Mouse (Mus musculus): ENCODE data around the gene Olfr837. TPM values are rescaled to one million over a fixed set of nuclear protein-coding genes. Genes with fewer than 3 reads are reported as not detected.

Olfr837 gene
- not detected in 4 replicates for total RNA-seq (2023; ENCODE audit: inconsistent age)

DNA sequence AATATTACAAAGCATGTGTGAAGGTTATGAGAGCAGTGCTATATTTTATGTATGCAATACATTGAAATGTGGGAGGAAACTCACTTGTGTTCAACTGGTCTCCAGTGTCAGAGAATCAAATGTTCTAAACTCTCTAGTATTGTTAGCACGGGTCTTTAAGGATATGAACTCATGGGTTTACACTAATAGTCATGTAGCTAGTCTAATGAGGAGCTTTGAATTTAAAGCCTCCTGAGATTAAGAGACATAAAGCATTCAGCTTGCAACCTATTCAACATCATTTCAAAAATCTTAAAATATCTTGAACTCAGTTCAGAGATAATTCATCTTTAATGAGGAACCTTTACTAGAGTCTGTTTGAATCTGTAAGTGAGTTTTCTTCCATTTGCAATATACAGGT lies at the start of gene Olfr837:
Gene Olfr837, plus strand, starts transcription at position 301 of the 400 bp plus-strand sequence.

DNA sequence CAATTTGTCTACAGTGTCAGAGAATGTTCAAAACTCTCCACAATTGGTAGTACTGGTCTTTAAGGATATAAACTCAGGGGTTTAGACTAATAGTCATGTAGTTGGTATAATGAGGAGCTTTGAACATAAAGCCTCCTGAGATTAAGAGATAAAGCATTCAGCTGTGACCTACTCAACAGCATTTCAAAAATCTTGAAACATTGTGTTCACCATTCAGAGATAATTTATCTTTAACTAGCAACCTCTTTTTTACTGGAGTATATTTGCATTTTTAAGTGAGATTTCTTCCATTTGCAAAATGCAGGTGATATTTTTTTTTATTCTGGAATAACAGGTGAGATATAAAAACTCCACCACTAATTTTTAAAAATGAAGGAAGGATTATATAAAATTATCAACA lies 16.0 kb upstream of the Olfr837 start, which contains the start of gene Olfr836:
Gene Olfr836, plus strand, starts transcription at position 301 of the 400 bp plus-strand sequence.

DNA sequence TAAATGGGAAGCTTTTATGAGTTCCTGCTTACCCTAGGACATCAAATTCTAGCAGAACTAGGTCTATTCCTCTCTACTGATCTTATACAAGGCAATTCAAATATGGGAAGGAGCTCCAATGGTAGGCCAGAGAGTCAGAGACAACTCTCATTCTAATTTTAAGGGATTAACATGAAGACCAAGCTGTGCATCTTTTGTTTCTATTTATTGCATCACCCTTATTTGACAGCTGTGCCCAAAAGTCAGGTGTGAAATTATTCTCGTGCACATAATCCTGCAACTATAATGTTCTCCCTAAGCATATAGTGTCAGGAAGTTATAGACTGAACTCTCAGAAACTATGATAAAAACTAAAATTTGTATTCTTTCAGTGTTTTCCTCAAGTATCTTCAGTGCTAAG lies 41.1 kb downstream of the Olfr837 start, which contains the start of gene Olfr839-ps1:
Gene Olfr839-ps1, minus strand, starts transcription at position 101 of the 400 bp plus-strand sequence.

Other genes with a start within 250 kb of the Olfr837 start
- gene Olfr832, start 199.2 kb upstream of the Olfr837 start, total RNA-seq (2023; ENCODE audit: inconsistent age) = not detected in 4 replicates
- not detected in 4 replicates for gene Olfr834, start 148.3 kb upstream of the Olfr837 start, total RNA-seq (2023; ENCODE audit: inconsistent age)
- gene Olfr835, start 103.6 kb upstream of the Olfr837 start, total RNA-seq (2023; ENCODE audit: inconsistent age) = not detected in 4 replicates
- not detected in 4 replicates for gene Olfr836, start 15.9 kb upstream of the Olfr837 start, total RNA-seq (2023; ENCODE audit: inconsistent age)
- gene Olfr839-ps1, start 41.0 kb downstream of the Olfr837 start, total RNA-seq (2023; ENCODE audit: inconsistent age) = 0.06 TPM in 2 of 4 replicates, not detected in the others
- not detected in 4 replicates for gene Olfr843, start 115.7 kb downstream of the Olfr837 start, total RNA-seq (2023; ENCODE audit: inconsistent age)
- not detected in 4 replicates for gene Olfr844, start 180.0 kb downstream of the Olfr837 start, total RNA-seq (2023; ENCODE audit: inconsistent age)
- not detected in 4 replicates for gene Olfr845, start 200.1 kb downstream of the Olfr837 start, total RNA-seq (2023; ENCODE audit: inconsistent age)
- not detected in 4 replicates for gene Olfr846, start 227.7 kb downstream of the Olfr837 start, total RNA-seq (2023; ENCODE audit: inconsistent age)
- not detected in 4 replicates for gene Olfr847, start 242.4 kb downstream of the Olfr837 start, total RNA-seq (2023; ENCODE audit: inconsistent age)